Mouse (Mus musculus) cerebellum, adult 9-10 months (tissue): Measurements from ENCODE around the gene Cox7a1.

ENCODE experiments used
- DNase-seq: peaks from one replicate; pipeline ENCODE4 v3.0.0; 2022

Gene Cox7a1

DNA sequence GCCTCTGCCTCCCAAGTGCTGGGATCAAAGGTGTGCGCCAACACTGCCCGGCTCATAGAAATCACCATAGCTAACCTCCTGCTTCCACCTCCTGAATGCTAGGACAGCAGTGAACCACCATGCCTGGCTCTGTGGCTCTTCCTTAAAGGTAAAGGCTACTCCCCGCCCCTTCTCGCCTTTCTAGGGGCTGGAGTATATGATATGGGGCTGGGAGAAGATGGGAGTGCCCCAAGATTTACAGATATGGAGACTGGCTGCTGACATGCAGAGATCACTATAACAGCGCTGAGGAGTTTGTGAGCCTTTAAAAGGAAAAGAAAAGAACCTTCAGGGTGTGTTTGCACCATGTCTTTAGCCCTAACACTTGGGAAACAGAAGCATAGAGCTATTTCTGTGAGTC, 38.3 kb downstream of the Cox7a1 start:
- no peak for DNase-seq

GRCm38 (mm10) chr7:30224206-30224605, 40.3 kb downstream of the Cox7a1 start:
- DNase-seq = no peak

DNA sequence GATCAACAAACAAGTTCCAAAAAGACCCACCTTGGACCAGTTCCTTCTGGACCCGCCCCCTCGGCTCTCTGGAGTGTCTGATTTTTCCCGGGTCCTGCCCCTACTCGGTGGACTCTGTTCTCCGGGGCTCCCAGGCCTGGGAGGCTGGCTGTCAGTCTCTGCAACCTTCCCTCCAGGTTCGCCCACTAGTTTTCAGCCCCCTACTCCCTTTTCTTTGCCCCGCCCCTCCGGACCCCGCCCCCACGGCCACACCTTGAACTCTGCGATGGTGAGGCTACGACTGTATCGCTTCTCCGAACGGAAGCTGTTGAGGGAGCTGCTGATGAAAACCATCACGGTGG, 47.4 kb downstream of the Cox7a1 start:
- DNase-seq = no peak

DNA sequence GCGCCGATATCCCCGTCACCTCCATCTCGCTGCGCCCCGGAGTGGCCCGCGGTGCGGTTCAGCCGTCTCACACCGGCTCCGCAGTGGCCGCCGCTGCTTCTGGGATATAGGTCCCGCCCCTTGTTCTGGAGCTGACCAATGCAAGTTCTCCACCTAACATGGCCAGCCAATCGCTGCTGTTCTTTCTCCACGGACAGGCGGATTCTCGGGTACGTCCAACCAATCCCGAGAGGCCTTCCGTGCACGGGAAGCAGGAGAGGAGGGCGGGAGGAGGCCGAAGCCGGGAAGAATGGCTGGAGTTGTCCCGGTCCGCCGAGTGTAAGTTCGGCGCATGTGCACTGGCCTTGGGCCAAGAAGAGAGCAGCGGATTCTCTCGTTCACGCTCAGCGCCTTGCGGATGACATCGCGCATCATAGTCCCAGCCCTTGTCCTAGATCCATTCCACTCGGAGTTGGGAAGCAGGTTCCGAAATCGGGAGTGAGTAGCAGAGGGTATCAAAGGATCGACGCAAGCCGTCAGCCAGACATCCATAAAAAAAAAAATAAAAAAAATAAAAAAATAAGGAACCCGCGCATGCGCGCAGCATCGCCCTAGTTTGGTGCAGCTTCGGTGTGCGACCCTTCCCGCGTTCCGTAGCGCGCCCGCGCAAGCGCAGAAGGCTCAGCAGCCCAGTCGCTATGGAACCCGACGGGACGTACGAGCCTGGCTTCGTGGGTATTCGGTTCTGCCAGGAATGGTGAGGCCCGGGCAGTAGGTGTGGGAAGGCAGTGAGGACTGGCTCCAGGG, 47.9 kb downstream of the Cox7a1 start, which contains the start of the genes Polr2i and Tbcb:
Polr2i (plus strand) TSS at position 280 of the 786 bp plus-strand sequence.
Tbcb (minus strand) TSS at position 604 of the 786 bp plus-strand sequence.
- DNase-seq = peak; percentile 99

DNA sequence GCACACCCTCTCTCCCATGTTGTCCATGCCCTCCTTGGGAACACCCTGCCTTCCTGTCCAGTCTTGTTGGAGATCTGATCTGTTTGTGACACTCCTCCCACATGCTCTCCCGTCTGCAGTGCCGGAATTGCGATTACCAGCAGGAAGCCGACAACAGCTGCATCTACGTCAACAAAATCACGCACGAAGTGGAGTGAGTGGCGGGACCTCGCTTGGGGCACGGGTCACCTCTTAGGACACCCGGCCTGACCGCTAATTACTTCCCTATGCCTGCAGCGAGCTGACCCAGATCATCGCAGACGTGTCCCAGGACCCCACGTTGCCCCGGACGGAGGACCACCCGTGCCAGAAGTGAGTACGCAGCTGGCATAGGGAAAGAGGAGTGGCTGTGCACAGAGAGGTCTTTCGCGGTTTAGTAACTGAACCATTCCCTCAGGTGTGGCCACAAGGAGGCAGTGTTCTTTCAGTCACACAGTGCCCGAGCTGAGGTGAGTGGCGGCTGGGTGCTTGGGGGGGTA, 48.7 kb downstream of the Cox7a1 start:
- peak; percentile 81 for DNase-seq

GRCm38 (mm10) chr7:30233387-30233786, 49.4 kb downstream of the Cox7a1 start:
- DNase-seq = peak; percentile 64

- DNase-seq = no peak
These were observed 50.4 kb downstream of the Cox7a1 start for GRCm38 (mm10) chr7:30234276-30234858.

GRCm38 (mm10) chr7:30235091-30235490, 51.1 kb downstream of the Cox7a1 start:
- DNase-seq = no peak

DNA sequence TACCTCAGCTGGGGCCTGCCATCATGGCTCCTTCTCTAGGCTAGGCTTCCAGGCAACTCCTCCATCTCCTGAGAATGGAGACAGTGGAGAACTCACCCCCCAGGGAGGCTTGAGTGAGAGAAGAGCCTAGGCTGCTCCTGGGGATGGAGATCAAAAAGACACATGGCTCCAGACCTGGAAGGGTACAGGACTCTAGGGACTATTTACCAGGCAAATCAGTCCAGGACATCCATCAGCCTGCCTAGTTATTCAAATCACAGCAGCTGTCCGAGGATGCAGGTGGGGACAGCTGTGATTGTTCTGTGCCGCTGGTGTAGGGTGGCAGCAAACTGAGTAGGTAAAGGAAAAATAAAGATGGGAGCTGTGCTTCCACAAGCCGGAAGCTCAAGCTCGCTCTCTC, 51.7 kb downstream of the Cox7a1 start, which contains the start of gene Ovol3:
Ovol3 (minus strand) TSS at position 101 of the 400 bp plus-strand sequence.
- DNase-seq = no peak
